Mouse (Mus musculus): ENCODE measurements around the gene Klhl12. TPM values are rescaled to one million over a fixed set of nuclear protein-coding genes. Genes with fewer than 3 reads are reported as not detected.
"Not testable (repeated sequence)": the region's sequence is repeated elsewhere in the genome, so short reads cannot be mapped to it uniquely, and the experiment has no call there.

Gene Klhl12
- polyA plus RNA-seq, 1 experiment from 2014 or later: 7.2 TPM

DNA sequence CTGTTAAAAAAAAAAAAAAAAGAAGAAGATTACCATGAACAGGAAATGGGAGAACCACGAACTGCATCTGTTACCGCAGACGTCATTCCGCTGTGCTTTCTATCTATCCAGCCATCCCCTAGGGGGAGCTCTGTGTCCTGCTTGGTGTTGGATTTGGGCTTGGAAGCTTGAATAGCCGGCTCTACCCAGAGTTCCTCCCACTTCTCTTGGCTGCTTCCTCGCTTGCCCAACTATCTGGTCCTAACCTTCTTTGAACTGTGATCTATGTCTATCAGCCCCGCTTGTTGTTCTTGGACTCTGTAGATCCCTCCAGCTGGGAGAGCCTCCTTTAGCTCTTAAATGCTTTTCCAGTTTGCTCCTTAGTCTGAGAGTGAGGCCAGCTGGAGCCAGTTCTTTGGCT is 63.3 kb downstream of the Klhl12 start:
- Histone ChIP-seq H3K9me3 (ENCODE audit: control insufficient read depth) (no peaks in the 10 kb centered on the region), H3K4me2 (replicated peaks; ENCODE audit: low read depth) (no peak overlapping the region), H3K27me3 (replicated peaks; ENCODE audit: control insufficient read depth, insufficient read depth, low read length) (no peaks in the 10 kb centered on the region), H3K4me1 (replicated peaks; ENCODE audit: control insufficient read depth, insufficient read depth, low read length) (peaks cover 5% of the 10 kb centered on the region; the same call in 1 of the 2 replicates), H3K4me3 (ENCODE audit: low read depth, low read length) (no peak overlapping the region), H3K27ac (ENCODE audit: low read depth, low read length) (no peak overlapping the region), H3K9ac (ENCODE audit: low read depth, low read length) (no peak overlapping the region), H3K36me3 (ENCODE audit: control insufficient read depth, insufficient read depth) (no peaks in the 10 kb centered on the region)
- peak; percentile 93 for TF ChIP-seq CTCF (IDR thresholded peaks at IDR 0.05; ENCODE audit: low read depth)
- WGBS: 6% methylated on average over 7 of the region's 7 CpGs
- peak; percentile 65 for ATAC-seq

DNA sequence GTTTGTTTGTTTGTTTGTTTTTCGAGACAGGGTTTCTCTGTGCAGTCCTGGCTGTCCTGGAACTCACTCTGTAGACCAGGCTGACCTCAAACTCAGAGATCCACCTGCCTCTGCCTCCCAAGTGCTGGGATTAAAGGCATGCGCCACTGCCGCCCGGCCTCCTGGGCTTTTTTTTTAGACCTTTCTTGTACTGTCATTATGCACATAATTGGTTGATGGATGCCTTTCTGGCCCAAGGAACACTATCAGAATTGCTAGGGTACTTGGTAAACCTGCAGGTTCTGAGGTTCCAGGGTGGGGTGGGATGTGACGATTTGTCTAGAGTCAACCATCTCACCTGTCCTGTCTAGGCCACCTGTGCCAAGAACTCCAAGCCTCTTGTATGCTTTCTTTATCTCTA is 63.9 kb downstream of the Klhl12 start:
- not testable (repeated sequence) for H3K27ac ChIP-seq (ENCODE audit: low read depth, low read length); H3K27me3 ChIP-seq (replicated peaks; ENCODE audit: control insufficient read depth, insufficient read depth, low read length); H3K9me3 ChIP-seq (ENCODE audit: control insufficient read depth); H3K4me3 ChIP-seq (ENCODE audit: low read depth, low read length); H3K4me1 ChIP-seq (replicated peaks; ENCODE audit: control insufficient read depth, insufficient read depth, low read length); H3K36me3 ChIP-seq (ENCODE audit: control insufficient read depth, insufficient read depth); H3K4me2 ChIP-seq (replicated peaks; ENCODE audit: low read depth); ATAC-seq; H3K9ac ChIP-seq (ENCODE audit: low read depth, low read length)
- WGBS: 88% methylated on average over 5 of the region's 5 CpGs

DNA sequence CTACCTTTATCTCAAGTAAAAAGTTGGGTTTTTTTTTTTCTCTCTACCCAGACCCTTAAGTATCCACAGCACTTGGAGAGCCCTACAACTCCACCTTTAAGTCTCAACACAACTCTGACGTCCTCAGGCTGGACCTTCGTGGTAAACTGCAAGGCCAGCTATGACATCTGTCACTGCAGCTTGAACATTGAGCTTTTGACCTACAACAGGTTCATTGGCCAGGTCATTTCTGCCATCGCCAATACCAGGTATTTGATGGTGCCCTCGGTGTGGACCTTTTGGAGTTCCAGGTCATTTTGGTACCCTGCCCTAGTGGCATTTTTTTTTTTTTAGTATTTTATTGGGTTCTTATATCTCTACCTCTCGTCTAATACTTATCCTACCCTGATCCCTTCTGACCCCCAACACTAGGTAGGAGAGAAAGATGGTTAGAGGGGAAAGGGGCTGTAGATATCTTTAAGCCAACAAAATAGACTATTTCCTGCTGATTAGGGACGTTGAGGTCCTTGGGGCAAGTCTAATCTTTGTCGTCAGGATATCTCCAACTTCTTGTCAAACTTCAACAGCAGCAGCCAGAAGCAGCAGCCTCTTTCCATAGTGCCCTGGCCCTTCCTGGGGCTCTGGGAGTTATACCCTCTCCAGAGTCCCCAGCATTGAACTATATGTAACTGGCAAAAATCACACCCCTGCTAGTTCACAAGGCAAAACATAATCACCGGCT is 64.8 kb downstream of the Klhl12 start:
- no peak for TF ChIP-seq CTCF (IDR thresholded peaks at IDR 0.05; ENCODE audit: low read depth)
- no peak overlapping the region for H3K9ac ChIP-seq (ENCODE audit: low read depth, low read length)
- H3K4me1 ChIP-seq (replicated peaks; ENCODE audit: control insufficient read depth, insufficient read depth, low read length): peaks cover 5% of the 10 kb centered on the region; the same call in 1 of the 2 replicates
- WGBS: 62% methylated on average over 8 of the region's 8 CpGs
- no peak overlapping the region for H3K27ac ChIP-seq (ENCODE audit: low read depth, low read length)
- no peak for ATAC-seq
- no peak overlapping the region for H3K4me2 ChIP-seq (replicated peaks; ENCODE audit: low read depth)
- no peaks in the 10 kb centered on the region for H3K36me3 ChIP-seq (ENCODE audit: control insufficient read depth, insufficient read depth)
- H3K4me3 ChIP-seq (ENCODE audit: low read depth, low read length): no peak overlapping the region
- no peaks in the 10 kb centered on the region for H3K9me3 ChIP-seq (ENCODE audit: control insufficient read depth)
- H3K27me3 ChIP-seq (replicated peaks; ENCODE audit: control insufficient read depth, insufficient read depth, low read length): no peaks in the 10 kb centered on the region

DNA sequence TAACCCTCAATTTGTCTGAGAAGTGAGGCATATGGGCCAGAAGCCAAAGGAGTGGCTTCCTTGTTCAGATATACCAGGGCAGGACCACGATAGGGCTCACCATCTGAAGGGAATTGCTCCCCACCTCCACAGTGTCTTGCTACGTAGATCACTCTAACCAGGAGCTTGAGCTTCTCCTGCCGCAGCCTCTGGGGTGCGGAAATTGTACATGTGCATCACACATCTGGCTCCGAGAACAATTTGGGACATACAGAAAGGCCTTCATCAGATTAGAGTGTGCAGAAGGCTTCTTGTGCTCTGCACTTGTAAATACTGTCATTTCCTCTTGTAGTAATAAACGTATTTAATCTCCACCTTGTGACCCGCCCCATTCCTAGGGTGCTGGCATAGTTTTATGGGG is 65.8 kb downstream of the Klhl12 start:
- Histone ChIP-seq H3K4me1 (replicated peaks; ENCODE audit: control insufficient read depth, insufficient read depth, low read length) (peaks cover 5% of the 10 kb centered on the region; the same call in 1 of the 2 replicates), H3K27me3 (replicated peaks; ENCODE audit: control insufficient read depth, insufficient read depth, low read length) (no peaks in the 10 kb centered on the region), H3K9me3 (ENCODE audit: control insufficient read depth) (no peaks in the 10 kb centered on the region), H3K4me2 (replicated peaks; ENCODE audit: low read depth) (no peak overlapping the region), H3K9ac (ENCODE audit: low read depth, low read length) (no peak overlapping the region), H3K4me3 (ENCODE audit: low read depth, low read length) (no peak overlapping the region), H3K27ac (ENCODE audit: low read depth, low read length) (peak overlapping the region; percentile 50; the same call in 1 of the 2 replicates), H3K36me3 (ENCODE audit: control insufficient read depth, insufficient read depth) (no peaks in the 10 kb centered on the region)
- TF ChIP-seq CTCF (IDR thresholded peaks at IDR 0.05; ENCODE audit: low read depth): no peak
- WGBS: 52% methylated on average over 7 of the region's 7 CpGs
- peak; percentile 39; the same call in 1 of the 2 replicates for ATAC-seq

DNA sequence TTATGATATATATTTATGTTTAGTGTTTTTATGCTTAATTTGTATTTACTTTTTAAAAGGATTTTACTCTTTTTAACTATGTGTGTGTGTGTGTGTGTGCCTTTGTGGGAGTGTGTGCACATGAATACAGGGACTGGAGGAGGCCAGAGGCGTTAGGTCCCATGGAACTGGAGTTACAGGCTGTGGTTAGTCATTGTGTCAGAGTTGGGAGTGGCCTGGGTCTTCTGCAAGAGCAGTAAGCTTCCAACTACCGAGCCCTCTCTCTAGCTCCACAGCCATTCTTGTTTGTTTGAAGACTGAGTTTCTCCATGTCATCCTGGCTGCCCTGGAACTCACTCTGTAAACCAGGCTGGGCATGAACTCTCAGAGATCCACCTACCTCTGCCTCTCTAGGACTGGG is 67.0 kb downstream of the Klhl12 start:
- Histone ChIP-seq H3K36me3 (ENCODE audit: control insufficient read depth, insufficient read depth) (no peaks in the 10 kb centered on the region), H3K9ac (ENCODE audit: low read depth, low read length) (no peak overlapping the region), H3K4me2 (replicated peaks; ENCODE audit: low read depth) (no peak overlapping the region), H3K27me3 (replicated peaks; ENCODE audit: control insufficient read depth, insufficient read depth, low read length) (no peaks in the 10 kb centered on the region), H3K9me3 (ENCODE audit: control insufficient read depth) (no peaks in the 10 kb centered on the region), H3K4me3 (ENCODE audit: low read depth, low read length) (no peak overlapping the region), H3K4me1 (replicated peaks; ENCODE audit: control insufficient read depth, insufficient read depth, low read length) (peaks cover 5% of the 10 kb centered on the region; the same call in 1 of the 2 replicates), H3K27ac (ENCODE audit: low read depth, low read length) (no peak overlapping the region)
- TF ChIP-seq CTCF (IDR thresholded peaks at IDR 0.05; ENCODE audit: low read depth): no peak
- ATAC-seq: no peak
- WGBS: 29% methylated on average over 2 of the region's 2 CpGs

DNA sequence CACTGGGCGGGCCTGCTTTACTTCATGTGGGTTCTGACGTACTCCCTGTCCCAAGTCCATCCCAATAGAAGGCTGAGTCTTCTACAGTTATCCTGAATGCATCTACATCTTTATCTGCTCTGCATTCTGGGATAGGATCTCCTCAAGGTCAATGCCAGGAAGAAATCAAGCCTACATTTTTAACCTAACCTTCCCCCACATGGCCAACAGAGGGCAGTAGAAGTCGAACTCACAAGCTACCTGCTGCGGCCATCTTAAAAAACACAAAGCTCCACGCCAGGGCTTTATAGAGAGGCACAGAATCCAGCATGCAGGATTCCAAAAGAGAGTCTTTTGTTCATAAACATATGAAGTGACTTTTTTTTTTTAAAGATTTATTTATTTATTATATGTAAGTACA is 69.1 kb downstream of the Klhl12 start:
- no peak for ATAC-seq
- Histone ChIP-seq H3K4me3 (ENCODE audit: low read depth, low read length) (no peak overlapping the region), H3K9ac (ENCODE audit: low read depth, low read length) (no peak overlapping the region), H3K27me3 (replicated peaks; ENCODE audit: control insufficient read depth, insufficient read depth, low read length) (no peaks in the 10 kb centered on the region), H3K4me1 (replicated peaks; ENCODE audit: control insufficient read depth, insufficient read depth, low read length) (peaks cover 5% of the 10 kb centered on the region; the same call in 1 of the 2 replicates), H3K36me3 (ENCODE audit: control insufficient read depth, insufficient read depth) (no peaks in the 10 kb centered on the region), H3K9me3 (ENCODE audit: control insufficient read depth) (no peaks in the 10 kb centered on the region), H3K4me2 (replicated peaks; ENCODE audit: low read depth) (no peak overlapping the region), H3K27ac (ENCODE audit: low read depth, low read length) (no peak overlapping the region)
- peak; percentile 59 for TF ChIP-seq CTCF (IDR thresholded peaks at IDR 0.05; ENCODE audit: low read depth)
- WGBS: 78% methylated on average over 5 of the region's 5 CpGs

Data from intestine, postnatal 0 days (tissue).